Mouse (Mus musculus): Measurements from ENCODE around the gene Serpina3k. TPM values are rescaled to one million over a fixed set of nuclear protein-coding genes. Genes with fewer than 3 reads are reported as not detected.
"Not testable (repeated sequence)": the region's sequence is repeated elsewhere in the genome, so short reads cannot be mapped to it uniquely, and the experiment has no call there.

The Serpina3k gene
- not detected in 2 replicates for total RNA-seq (2015)
- total RNA-seq (2017): not detected in 2 replicates

GRCm38 (mm10) chr12:104338226-104338625 lies at the start of gene Serpina3k, which contains the start of gene Serpina3m:
TSS of gene Serpina3k (plus strand) at chr12:104338486.
TSS of gene Serpina3m (plus strand) at chr12:104338486.
- not testable (repeated sequence) for ATAC-seq (replicated peaks; ENCODE audit: poor library complexity)

GRCm38 (mm10) chr12:104289872-104290271 lies 48.4 kb upstream of the Serpina3k start:
- ATAC-seq (replicated peaks; ENCODE audit: poor library complexity): peak; percentile 76

GRCm38 (mm10) chr12:104293963-104294362 lies 44.3 kb upstream of the Serpina3k start:
- ATAC-seq (replicated peaks; ENCODE audit: poor library complexity): no peak

GRCm38 (mm10) chr12:104298049-104298448 lies 40.2 kb upstream of the Serpina3k start:
- no peak for ATAC-seq (replicated peaks; ENCODE audit: poor library complexity)

- no peak for ATAC-seq (replicated peaks; ENCODE audit: poor library complexity)
Observed at GRCm38 (mm10) chr12:104305991-104306390, 32.3 kb upstream of the Serpina3k start.

- no peak for ATAC-seq (replicated peaks; ENCODE audit: poor library complexity)
Observed at GRCm38 (mm10) chr12:104314253-104314652, 24.0 kb upstream of the Serpina3k start, which contains the start of gene Serpina3j. TSS of gene Serpina3j (plus strand) at chr12:104314553.

GRCm38 (mm10) chr12:104322454-104322853 lies 15.8 kb upstream of the Serpina3k start:
- no peak for ATAC-seq (replicated peaks; ENCODE audit: poor library complexity)

- ATAC-seq (replicated peaks; ENCODE audit: poor library complexity): no peak
Observed at GRCm38 (mm10) chr12:104331701-104332100, 6.6 kb upstream of the Serpina3k start.

GRCm38 (mm10) chr12:104336873-104337272 lies 1.4 kb upstream of the Serpina3k start:
- ATAC-seq (replicated peaks; ENCODE audit: poor library complexity): not testable (repeated sequence)

- no peak for ATAC-seq (replicated peaks; ENCODE audit: poor library complexity)
Observed at GRCm38 (mm10) chr12:104338705-104339104, 419 bp downstream of the Serpina3k start.

GRCm38 (mm10) chr12:104342489-104342888 lies 4.2 kb downstream of the Serpina3k start:
- peak; percentile 88 for ATAC-seq (replicated peaks; ENCODE audit: poor library complexity)

GRCm38 (mm10) chr12:104345181-104345580 lies 6.9 kb downstream of the Serpina3k start:
- no peak for ATAC-seq (replicated peaks; ENCODE audit: poor library complexity)

GRCm38 (mm10) chr12:104345707-104346106 lies 7.4 kb downstream of the Serpina3k start:
- no peak for ATAC-seq (replicated peaks; ENCODE audit: poor library complexity)

GRCm38 (mm10) chr12:104347091-104347490 lies 8.8 kb downstream of the Serpina3k start:
- no peak for ATAC-seq (replicated peaks; ENCODE audit: poor library complexity)

GRCm38 (mm10) chr12:104351812-104352211 lies 13.5 kb downstream of the Serpina3k start:
- peak; percentile 84 for ATAC-seq (replicated peaks; ENCODE audit: poor library complexity)

GRCm38 (mm10) chr12:104356006-104356405 lies 17.7 kb downstream of the Serpina3k start:
- peak; percentile 73 for ATAC-seq (replicated peaks; ENCODE audit: poor library complexity)

- no peak for ATAC-seq (replicated peaks; ENCODE audit: poor library complexity)
Observed at GRCm38 (mm10) chr12:104369986-104370385, 31.7 kb downstream of the Serpina3k start.

- ATAC-seq (replicated peaks; ENCODE audit: poor library complexity): not testable (repeated sequence)
Observed at GRCm38 (mm10) chr12:104377179-104377578, 38.9 kb downstream of the Serpina3k start.

GRCm38 (mm10) chr12:104378351-104378750 lies 40.1 kb downstream of the Serpina3k start:
- ATAC-seq (replicated peaks; ENCODE audit: poor library complexity): not testable (repeated sequence)

GRCm38 (mm10) chr12:104378815-104379214 lies 40.5 kb downstream of the Serpina3k start:
- not testable (repeated sequence) for ATAC-seq (replicated peaks; ENCODE audit: poor library complexity)

GRCm38 (mm10) chr12:104379856-104380255 lies 41.6 kb downstream of the Serpina3k start:
- no peak for ATAC-seq (replicated peaks; ENCODE audit: poor library complexity)

- ATAC-seq (replicated peaks; ENCODE audit: poor library complexity): not testable (repeated sequence)
Observed at GRCm38 (mm10) chr12:104381071-104381604, 42.9 kb downstream of the Serpina3k start.

- not testable (repeated sequence) for ATAC-seq (replicated peaks; ENCODE audit: poor library complexity)
Observed at GRCm38 (mm10) chr12:104385987-104386386, 47.7 kb downstream of the Serpina3k start.

Data from megakaryocyte progenitor cell, adult 5-6 weeks (primary cell).